Mouse (Mus musculus) liver, adult 2 months (tissue): Measurements from ENCODE around the gene Myh14. TPM values are rescaled to one million over a fixed set of nuclear protein-coding genes. Genes with fewer than 3 reads are reported as not detected.
A peak's percentile ranks its signal among the peaks of the same experiment; 100 is the strongest.

Experiments used
- DNase-seq: peaks from one replicate; pipeline ENCODE4 v3.0.0-alpha.2; 2011; ENCODE audit warnings: low read depth, low spot score; ENCODE audit errors: extremely low read depth
- H3K27ac ChIP-seq: fragments of 200-500 bp; replicated peaks from 2 replicates; pipeline ENCODE4 v1.5.1; 2012; ENCODE audit warnings: low read depth, mild to moderate bottlenecking, control low read depth, inconsistent platforms, low read length; ENCODE audit not compliant: insufficient read depth
- H3K27me3 ChIP-seq: fragments of 200-500 bp; 2 replicates; pipeline ENCODE4 v1.6.1; 2012; ENCODE audit warnings: mild to moderate bottlenecking, moderate library complexity, low read length, inconsistent platforms; ENCODE audit not compliant: control insufficient read depth, insufficient read depth
- H3K36me3 ChIP-seq: fragments of 200-500 bp; 2 replicates; pipeline ENCODE4 v1.6.1; 2012; ENCODE audit warnings: low read length, inconsistent platforms; ENCODE audit not compliant: control insufficient read depth, insufficient read depth
- H3K4me1 ChIP-seq: fragments of 200-500 bp; 2 replicates; pipeline ENCODE4 v1.6.1; 2011; ENCODE audit warnings: low read length; ENCODE audit not compliant: control insufficient read depth, insufficient read depth
- H3K4me3 ChIP-seq: fragments of 200-500 bp; 2 replicates; pipeline ENCODE4 v1.5.1; 2011; ENCODE audit warnings: low read depth, mild to moderate bottlenecking, control low read depth, low read length, moderate library complexity; ENCODE audit not compliant: insufficient read depth
- H3K79me2 ChIP-seq: fragments of 200-500 bp; 2 replicates; pipeline ENCODE4 v1.6.1; 2012; ENCODE audit warnings: inconsistent platforms, mild to moderate bottlenecking, low read length, moderate library complexity; ENCODE audit not compliant: control insufficient read depth, insufficient read depth
- H3K9ac ChIP-seq: fragments of 200-500 bp; 2 replicates; pipeline ENCODE4 v1.6.1; 2012; ENCODE audit warnings: low read depth, mild to moderate bottlenecking, control low read depth, inconsistent platforms, low read length
- CTCF ChIP-seq: fragments of 200-500 bp; IDR thresholded peaks from 2 replicates; pipeline ENCODE4 v1.5.1; 2011; ENCODE audit warnings: low read depth, low read length, control low read depth
- POLR2A ChIP-seq: fragments of 200-500 bp; IDR thresholded peaks from 2 replicates; pipeline ENCODE4 v1.6.1; 2011; ENCODE audit warnings: low read length, control low read depth; ENCODE audit not compliant: insufficient read depth; ENCODE audit errors: extremely low read depth
- WGBS: fragments of 180-500 bp; shearing (Covaris S2); methylation state at CpG from one replicate; pipeline ENCODE4 v1.1.7; 2018; 5-methylcytosine and 5-hydroxymethylcytosine counted together
- polyA plus RNA-seq: library from polyadenylated mRNA; depleted of rRNA; stranded (reverse); fragments of >200 nt; gene quantifications from 2 replicates; pipeline ENCODE4 v1.2.3, GENCODE M21; 2012
- total RNA-seq: library from RNA; depleted of rRNA; stranded (reverse); fragments of >200 nt; gene quantifications from 2 replicates; pipeline ENCODE4 v1.2.3, GENCODE M21; 2014

Myh14 gene
- total and polyA plus RNA-seq, 2 experiments = 5.6 to 7.0 TPM

- TF ChIP-seq CTCF (no peak), POLR2A (no peak)
- H3K4me3 ChIP-seq = no peak overlapping the region
- no peaks in the 10 kb centered on the region for H3K4me1 ChIP-seq
- WGBS = 87% methylated on average over 5 of the region's 5 CpGs
- H3K79me2 ChIP-seq = no peaks in the 10 kb centered on the region
- H3K36me3 ChIP-seq = no peaks in the 10 kb centered on the region
- no peak overlapping the region for H3K27ac ChIP-seq
- no peaks in the 10 kb centered on the region for H3K27me3 ChIP-seq
- DNase-seq = no peak
- H3K9ac ChIP-seq = no peak overlapping the region
Observed at GRCm38 (mm10) chr7:44661219-44661618, 9.4 kb downstream of the Myh14 start.

- H3K9ac ChIP-seq = no peak overlapping the region
- no peak for DNase-seq
- WGBS = 33% methylated on average over 8 of the region's 8 CpGs
- no peaks in the 10 kb centered on the region for H3K4me1 ChIP-seq
- H3K4me3 ChIP-seq = no peak overlapping the region
- H3K27me3 ChIP-seq = no peaks in the 10 kb centered on the region
- no peak overlapping the region for H3K27ac ChIP-seq
- no peaks in the 10 kb centered on the region for H3K36me3 ChIP-seq
- H3K79me2 ChIP-seq = no peaks in the 10 kb centered on the region
- TF ChIP-seq POLR2A = no peak
- peak; percentile 91 for TF ChIP-seq CTCF
Observed at GRCm38 (mm10) chr7:44655504-44655903, 15.1 kb downstream of the Myh14 start.

- H3K27ac ChIP-seq = no peak overlapping the region
- H3K4me1 ChIP-seq = no peaks in the 10 kb centered on the region
- H3K79me2 ChIP-seq = no peaks in the 10 kb centered on the region
- H3K36me3 ChIP-seq = no peaks in the 10 kb centered on the region
- H3K4me3 ChIP-seq = no peak overlapping the region
- WGBS = 69% methylated on average over 8 of the region's 8 CpGs
- H3K9ac ChIP-seq = no peak overlapping the region
- no peak for DNase-seq
- peak; percentile 56 for TF ChIP-seq CTCF
- TF ChIP-seq POLR2A = no peak
- no peaks in the 10 kb centered on the region for H3K27me3 ChIP-seq
Observed at GRCm38 (mm10) chr7:44653773-44654172, 16.9 kb downstream of the Myh14 start.

GRCm38 (mm10) chr7:44651416-44651815 is 19.2 kb downstream of the Myh14 start:
- no peaks in the 10 kb centered on the region for H3K36me3 ChIP-seq
- WGBS = 78% methylated on average over 7 of the region's 7 CpGs

GRCm38 (mm10) chr7:44649990-44650389 is 20.7 kb downstream of the Myh14 start:
- Histone ChIP-seq H3K27ac (no peak overlapping the region), H3K27me3 (no peaks in the 10 kb centered on the region), H3K4me3 (no peak overlapping the region), H3K79me2 (no peaks in the 10 kb centered on the region), H3K36me3 (no peaks in the 10 kb centered on the region), H3K9ac (no peak overlapping the region), H3K4me1 (peaks cover 7% of the 10 kb centered on the region)
- no peak for DNase-seq
- 20% methylated on average over 4 of the region's 4 CpGs for WGBS
- TF ChIP-seq CTCF (peak; percentile 87), POLR2A (no peak)

More at GRCm38 (mm10) chr7:44651416-44651815, 19.2 kb downstream of the Myh14 start:
- Histone ChIP-seq H3K9ac (no peak overlapping the region), H3K4me1 (no peaks in the 10 kb centered on the region), H3K4me3 (no peak overlapping the region), H3K79me2 (no peaks in the 10 kb centered on the region), H3K27me3 (no peaks in the 10 kb centered on the region), H3K27ac (no peak overlapping the region)
- TF ChIP-seq CTCF = no peak
- DNase-seq = no peak

- Histone ChIP-seq H3K4me3 (no peak overlapping the region), H3K79me2 (no peaks in the 10 kb centered on the region), H3K27me3 (no peaks in the 10 kb centered on the region), H3K4me1 (peaks cover 9% of the 10 kb centered on the region), H3K27ac (no peak overlapping the region), H3K36me3 (no peaks in the 10 kb centered on the region), H3K9ac (no peak overlapping the region)
- WGBS = 86% methylated on average over 8 of the region's 8 CpGs
- TF ChIP-seq CTCF = no peak
- TF ChIP-seq POLR2A = no peak
- DNase-seq = no peak
Observed at GRCm38 (mm10) chr7:44649094-44649610, 21.5 kb downstream of the Myh14 start.
